ENCODE assay signal across 7 mouse cellular contexts in the genomic region with DNA sequence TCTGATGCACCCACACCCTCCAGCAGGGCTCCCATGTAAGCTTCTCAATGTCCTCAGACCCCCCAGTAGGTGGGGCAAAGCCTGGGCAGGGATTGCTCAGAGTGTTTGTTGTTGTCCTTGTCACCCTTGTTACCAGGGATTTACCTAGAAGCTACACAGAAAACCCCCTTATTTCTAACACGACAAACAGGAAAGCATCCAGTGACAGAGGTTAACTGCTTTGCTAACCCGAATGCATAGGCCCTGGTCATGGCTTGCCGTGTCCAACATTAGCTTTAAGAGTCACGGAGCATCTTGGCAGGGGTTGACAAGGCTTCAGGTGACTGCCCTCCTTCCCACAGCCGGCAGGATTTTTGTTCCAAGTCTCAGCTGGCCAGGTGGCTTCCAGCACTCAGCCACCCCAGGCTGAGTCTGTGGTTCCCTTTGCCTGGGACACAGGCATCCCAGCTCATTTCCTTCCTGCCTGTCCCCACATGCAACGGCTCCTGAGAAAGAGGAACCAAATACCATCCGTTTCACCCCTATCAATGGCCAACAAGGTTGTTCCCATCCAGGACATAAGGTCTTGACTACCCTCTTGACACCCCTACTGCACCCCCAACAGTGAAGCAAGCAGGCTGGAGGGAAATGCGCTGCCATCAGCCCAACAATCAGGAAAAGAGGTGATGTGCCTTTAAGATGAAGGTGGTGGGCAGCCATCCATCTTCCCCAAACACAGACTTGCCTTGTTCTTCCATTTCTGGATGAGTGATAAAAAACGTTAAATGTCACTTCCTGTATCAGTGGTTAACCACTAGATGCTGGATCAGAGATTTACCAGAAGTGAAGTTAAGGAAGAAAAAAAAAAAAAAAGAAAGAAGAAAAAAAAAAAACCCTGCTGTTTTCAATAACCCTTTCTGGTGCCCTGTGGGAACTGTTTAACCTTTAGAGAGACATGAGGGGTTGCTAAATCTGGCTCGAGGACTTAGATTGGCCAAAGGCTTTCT. TPM values are rescaled to one million over a fixed set of nuclear protein-coding genes. Genes with fewer than 3 reads are reported as not detected.
DNase-seq lines count a peak whose midpoint lies in the region; ATAC-seq and TF ChIP-seq lines count a peak whose summit lies in the region.

No protein-coding gene starts in this region.

- no peak overlapping the region for H3K4me3 ChIP-seq in bone marrow macrophage, adult 2 months (ENCODE audit: insufficient read depth, low read length)
- no peak overlapping the region for H3K4me3 ChIP-seq in midbrain, embryonic 14.5 days (replicated peaks; ENCODE audit: low read depth, low read length)

- ATAC-seq in neutrophil, adult 5-6 weeks (ENCODE audit: extremely low read depth, insufficient number of reproducible peaks, low FRiP score, poor library complexity, severe bottlenecking), result peak; percentile 18; the same call in 1 of the 2 replicates
- ATAC-seq in midbrain, embryonic 14.5 days (ENCODE audit: low FRiP score, low TSS enrichment), result no peak

- no peaks in the 10 kb centered on the region for H3K36me3 ChIP-seq in midbrain, embryonic 14.5 days (ENCODE audit: control insufficient read depth, insufficient read depth, low read length)

- 73% methylated on average over 10 of the region's 10 CpGs for WGBS in midbrain, embryonic 14.5 days

- no peaks in the 10 kb centered on the region for H3K9me3 ChIP-seq in midbrain, embryonic 14.5 days (ENCODE audit: control insufficient read depth, low read length)

- TF ChIP-seq CTCF in bone marrow macrophage, adult 2 months (IDR thresholded peaks at IDR 0.05; ENCODE audit: low read depth, low read length), result no peak

- no peak overlapping the region for H3K9ac ChIP-seq in midbrain, embryonic 14.5 days (replicated peaks; ENCODE audit: low read length)

- TF ChIP-seq POLR2A in bone marrow macrophage, adult 2 months (IDR thresholded peaks at IDR 0.05; ENCODE audit: borderline replicate concordance, low read depth, low read length), result no peak

- peaks cover 25% of the 10 kb centered on the region for H3K4me1 ChIP-seq in bone marrow macrophage, adult 2 months (ENCODE audit: control insufficient read depth, insufficient read depth, low read length)
- H3K4me1 ChIP-seq in midbrain, embryonic 14.5 days (ENCODE audit: control insufficient read depth, insufficient read depth, low read length), result no peaks in the 10 kb centered on the region

- intact Hi-C loops in heart, postnatal 10 days (cut with DNase I), result loop anchor here (5.0 kb wide), 2 partner anchors 124 to 329 kb away; partner anchors contain the start of gene Etv6

- H3K4me2 ChIP-seq in midbrain, embryonic 14.5 days (ENCODE audit: low read length), result no peak overlapping the region

- DNase-seq in spleen, postnatal 36 days (ENCODE audit: low spot score in 2 of 2), result peak; percentile 8 to 38
- DNase-seq in spleen, postnatal 4 days (ENCODE audit: low spot score in 2 of 2), result no peak
- DNase-seq in heart, postnatal 10 days, result peak; percentile 22 to 31
- DNase-seq in midbrain, embryonic 14.5 days, result no peak
- DNase-seq in right cerebral cortex, adult 18-20 months, result no peak

- H3K27ac ChIP-seq in bone marrow macrophage, adult 2 months (ENCODE audit: insufficient read depth, low read depth, low read length), result peak overlapping the region; percentile 71
- no peak overlapping the region for H3K27ac ChIP-seq in midbrain, embryonic 14.5 days (replicated peaks; ENCODE audit: low read depth, low read length)

- H3K27me3 ChIP-seq in midbrain, embryonic 14.5 days (ENCODE audit: control insufficient read depth, insufficient read depth, low read length), result no peaks in the 10 kb centered on the region

RNA-seq across cellular contexts. Expression of gene Bcl2l14, which starts 29.5 kb away (rescaled TPM):
- polyA plus RNA-seq in bone marrow macrophage, adult 2 months (2012; ENCODE audit: insufficient read depth, insufficient read length, missing spikeins), result not detected in 2 replicates
- not detected for total RNA-seq in heart, postnatal 10 days (2021)
- total RNA-seq in neutrophil, adult 5-6 weeks (2017), result 0.47 TPM in 1 of 2 replicates, not detected in the other
- polyA plus RNA-seq in midbrain, embryonic 14.5 days (2014; fragmentation: Nextera tagmentation; extraction: Ambion mirVana), result not detected in 2 replicates

Comparison
In these comparisons a context has a peak if more than half of its experiments do, and no peak if none do; other contexts are left out.
1. DNase-seq: peak in spleen, postnatal 36 days (2 of 2) and heart, postnatal 10 days (2 of 2); none in spleen, postnatal 4 days (0 of 2), midbrain, embryonic 14.5 days (single experiment) and right cerebral cortex, adult 18-20 months (single experiment).